Mouse (Mus musculus): ENCODE measurements at regions not wholly inside any gene's neighbourhood (a gene's known extent, or its start where the extent isn't known, plus 50 kb on each side); places are given as distances from the start of the nearest gene placed in this dataset.

DNA sequence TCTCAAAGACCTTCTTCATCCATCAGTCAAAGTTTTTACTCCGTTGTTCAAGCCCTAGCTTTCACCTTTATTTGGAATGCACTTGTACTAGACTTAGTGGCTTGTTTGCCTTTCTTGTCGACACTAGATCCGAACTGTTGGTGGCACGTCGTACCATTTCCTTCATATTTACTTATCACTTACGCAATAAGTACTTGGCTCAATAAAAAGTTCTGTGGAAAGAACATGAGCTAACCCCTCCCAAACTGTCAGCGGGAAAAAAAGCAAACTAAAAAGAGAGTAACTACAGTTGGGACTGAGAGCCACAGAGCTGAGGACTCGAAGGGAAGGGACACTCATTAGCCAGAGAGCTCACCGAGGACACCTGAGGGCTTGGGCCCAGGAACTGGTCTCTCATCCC lies 202.8 kb downstream of the Gm19410 start:
- ATAC-seq (replicated peaks; ENCODE audit: low FRiP score): no peak
- no peak overlapping the region for H3K4me3 ChIP-seq (ENCODE audit: low read depth, low read length)
- H3K36me3 ChIP-seq (ENCODE audit: control insufficient read depth, insufficient read depth, low read length): no peaks in the 10 kb centered on the region
- no peak overlapping the region for H3K9ac ChIP-seq (ENCODE audit: low read depth, low read length)
- no peak overlapping the region for H3K4me2 ChIP-seq
- no peaks in the 10 kb centered on the region for H3K4me1 ChIP-seq (replicated peaks; ENCODE audit: control insufficient read depth, insufficient read depth, low read length)
- H3K27ac ChIP-seq (ENCODE audit: low read depth, low read length): no peak overlapping the region
- 73% methylated on average over 9 of the region's 9 CpGs for WGBS
- DNase-seq (ENCODE audit: low spot score): no peak
- no peaks in the 10 kb centered on the region for H3K27me3 ChIP-seq (replicated peaks; ENCODE audit: control insufficient read depth, insufficient read depth, low read length)
- no peaks in the 10 kb centered on the region for H3K9me3 ChIP-seq (ENCODE audit: control insufficient read depth, low read length)

DNA sequence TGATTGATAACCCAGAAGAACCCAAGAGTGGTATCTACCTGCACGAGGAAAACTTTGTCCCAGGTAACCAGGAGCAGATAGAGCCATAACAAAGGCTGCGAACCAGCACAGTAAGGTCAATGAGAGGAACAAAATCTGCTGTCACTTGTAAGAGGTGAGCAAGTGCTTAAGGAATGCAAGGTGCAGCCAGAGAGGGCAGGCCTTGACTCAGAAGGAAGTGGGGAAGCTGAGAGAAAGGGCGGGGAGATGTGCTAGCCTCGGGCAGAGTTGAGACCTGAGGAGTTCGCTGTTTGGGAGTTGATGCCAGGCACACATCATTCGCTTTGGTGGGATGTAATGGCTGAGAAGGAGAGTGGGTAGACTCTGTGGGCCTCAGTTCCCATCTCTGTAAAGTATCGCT lies 205.5 kb downstream of the Gm19410 start:
- Histone ChIP-seq H3K27me3 (replicated peaks; ENCODE audit: control insufficient read depth, insufficient read depth, low read length) (no peaks in the 10 kb centered on the region), H3K4me1 (replicated peaks; ENCODE audit: control insufficient read depth, insufficient read depth, low read length) (no peaks in the 10 kb centered on the region), H3K9ac (ENCODE audit: low read depth, low read length) (no peak overlapping the region), H3K36me3 (ENCODE audit: control insufficient read depth, insufficient read depth, low read length) (no peaks in the 10 kb centered on the region), H3K4me3 (ENCODE audit: low read depth, low read length) (no peak overlapping the region), H3K4me2 (no peak overlapping the region), H3K9me3 (ENCODE audit: control insufficient read depth, low read length) (no peaks in the 10 kb centered on the region), H3K27ac (ENCODE audit: low read depth, low read length) (no peak overlapping the region)
- WGBS: 81% methylated on average over 7 of the region's 7 CpGs
- DNase-seq (ENCODE audit: low spot score) (no peak), ATAC-seq (replicated peaks; ENCODE audit: low FRiP score) (no peak)

DNA sequence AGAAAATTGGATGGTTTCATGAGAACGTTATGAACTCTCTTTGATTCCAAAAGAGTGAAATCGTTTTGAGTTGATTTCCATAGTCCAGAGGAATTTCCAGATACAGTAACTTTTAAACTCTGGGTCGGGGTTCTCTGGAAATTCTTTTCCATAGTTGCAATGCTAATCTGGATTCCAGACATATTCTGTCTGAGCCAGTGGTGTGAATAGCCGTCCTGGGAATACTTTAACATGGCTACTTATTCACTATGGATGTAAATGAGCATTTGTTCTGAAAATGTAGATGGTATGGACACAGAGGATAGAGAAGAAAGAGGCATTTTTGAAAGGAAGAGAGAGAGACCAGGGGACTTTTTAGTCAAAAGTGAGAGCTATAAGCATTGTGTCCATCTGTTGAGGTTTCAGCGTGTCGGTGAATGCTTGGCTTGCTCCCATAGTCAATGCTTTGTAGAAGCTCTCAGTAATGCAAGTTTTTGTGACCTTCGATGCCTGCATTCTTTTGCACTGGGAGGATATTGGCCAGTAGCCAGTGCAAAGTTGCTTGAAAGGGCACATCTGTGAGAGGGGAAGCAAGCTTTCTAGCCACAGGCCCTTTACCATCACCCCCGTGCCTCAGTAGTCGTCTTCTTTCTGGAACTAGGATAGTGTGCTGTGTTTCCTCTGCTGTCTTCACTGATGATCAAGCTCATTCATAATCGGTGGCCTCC lies 208.9 kb downstream of the Gm19410 start:
- WGBS: 74% methylated on average over 10 of the region's 10 CpGs
- no peaks in the 10 kb centered on the region for H3K9me3 ChIP-seq (ENCODE audit: control insufficient read depth, low read length)

DNA sequence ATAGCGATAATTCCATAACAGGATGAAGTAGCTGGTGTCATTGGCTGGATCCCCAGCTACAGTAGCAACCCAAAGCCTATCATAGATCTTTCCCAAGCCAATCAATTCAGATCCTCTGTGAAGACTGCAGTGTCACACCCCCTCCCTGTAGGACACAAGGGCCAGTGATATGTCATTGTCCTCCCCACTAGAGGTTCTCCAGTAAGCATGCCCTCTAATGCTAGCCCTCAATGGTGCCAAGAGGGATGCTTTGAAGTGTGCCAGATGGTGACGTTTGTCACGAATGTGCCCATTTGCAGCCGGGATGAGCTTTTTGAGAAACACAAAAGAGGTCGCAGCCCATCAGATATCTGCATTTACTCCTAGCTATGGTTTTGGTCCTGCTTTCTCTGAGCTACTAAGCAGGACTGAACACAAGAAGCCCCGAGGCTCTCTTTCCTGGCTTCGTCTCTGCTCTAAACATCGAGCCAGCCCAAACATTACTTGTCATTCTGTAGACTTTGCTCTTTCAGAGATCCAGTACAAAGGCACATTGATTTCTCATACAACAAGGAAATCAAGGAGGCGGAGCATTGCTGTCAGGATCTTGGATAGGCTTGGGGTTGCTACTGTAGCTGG lies 214.2 kb downstream of the Gm19410 start:
- Histone ChIP-seq H3K4me3 (ENCODE audit: low read depth, low read length) (no peak overlapping the region), H3K27ac (ENCODE audit: low read depth, low read length) (no peak overlapping the region), H3K4me2 (no peak overlapping the region), H3K9me3 (ENCODE audit: control insufficient read depth, low read length) (no peaks in the 10 kb centered on the region), H3K9ac (ENCODE audit: low read depth, low read length) (no peak overlapping the region), H3K4me1 (replicated peaks; ENCODE audit: control insufficient read depth, insufficient read depth, low read length) (no peaks in the 10 kb centered on the region), H3K27me3 (replicated peaks; ENCODE audit: control insufficient read depth, insufficient read depth, low read length) (no peaks in the 10 kb centered on the region), H3K36me3 (ENCODE audit: control insufficient read depth, insufficient read depth, low read length) (no peaks in the 10 kb centered on the region)
- WGBS: 82% methylated on average over 9 of the region's 9 CpGs
- no peak for ATAC-seq (replicated peaks; ENCODE audit: low FRiP score)
- DNase-seq (ENCODE audit: low spot score): peak; percentile 15

More for the DNA sequence above, 208.9 kb downstream of the Gm19410 start:
- H3K4me3 ChIP-seq (ENCODE audit: low read depth, low read length): no peak overlapping the region
- H3K36me3 ChIP-seq (ENCODE audit: control insufficient read depth, insufficient read depth, low read length): no peaks in the 10 kb centered on the region
- no peak overlapping the region for H3K9ac ChIP-seq (ENCODE audit: low read depth, low read length)
- no peak overlapping the region for H3K27ac ChIP-seq (ENCODE audit: low read depth, low read length)
- H3K27me3 ChIP-seq (replicated peaks; ENCODE audit: control insufficient read depth, insufficient read depth, low read length): no peaks in the 10 kb centered on the region
- H3K4me1 ChIP-seq (replicated peaks; ENCODE audit: control insufficient read depth, insufficient read depth, low read length): no peaks in the 10 kb centered on the region
- ATAC-seq (replicated peaks; ENCODE audit: low FRiP score): no peak
- DNase-seq (ENCODE audit: low spot score): no peak
- no peak overlapping the region for H3K4me2 ChIP-seq

DNA sequence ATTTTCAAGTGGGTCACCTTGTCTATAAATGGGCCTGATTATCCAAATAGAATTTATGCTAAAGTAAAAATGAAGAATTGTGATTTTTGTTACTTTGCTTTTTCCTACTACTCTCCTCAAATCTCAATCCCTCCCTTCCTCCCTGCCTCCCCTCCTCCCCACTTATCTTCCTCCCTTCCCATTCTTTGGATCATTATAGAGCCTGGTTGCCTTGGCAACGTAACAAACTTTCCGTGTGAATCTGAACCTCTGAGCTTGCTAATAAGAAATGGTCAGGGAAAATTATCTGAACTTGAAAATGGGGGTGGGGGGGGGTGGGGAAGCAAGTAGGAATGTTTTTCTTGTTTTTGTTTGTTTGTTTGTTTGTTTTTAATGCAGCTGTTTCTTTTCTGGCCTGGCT lies 217.5 kb downstream of the Gm19410 start:
- Histone ChIP-seq H3K4me1 (replicated peaks; ENCODE audit: control insufficient read depth, insufficient read depth, low read length) (no peaks in the 10 kb centered on the region), H3K9ac (ENCODE audit: low read depth, low read length) (no peak overlapping the region), H3K27me3 (replicated peaks; ENCODE audit: control insufficient read depth, insufficient read depth, low read length) (no peaks in the 10 kb centered on the region), H3K4me2 (no peak overlapping the region), H3K9me3 (ENCODE audit: control insufficient read depth, low read length) (no peaks in the 10 kb centered on the region), H3K36me3 (ENCODE audit: control insufficient read depth, insufficient read depth, low read length) (no peaks in the 10 kb centered on the region), H3K4me3 (ENCODE audit: low read depth, low read length) (no peak overlapping the region), H3K27ac (ENCODE audit: low read depth, low read length) (no peak overlapping the region)
- no peak for ATAC-seq (replicated peaks; ENCODE audit: low FRiP score)
- DNase-seq (ENCODE audit: low spot score): no peak
- 73% methylated on average over 2 of the region's 2 CpGs for whole genome bisulfite sequencing

DNA sequence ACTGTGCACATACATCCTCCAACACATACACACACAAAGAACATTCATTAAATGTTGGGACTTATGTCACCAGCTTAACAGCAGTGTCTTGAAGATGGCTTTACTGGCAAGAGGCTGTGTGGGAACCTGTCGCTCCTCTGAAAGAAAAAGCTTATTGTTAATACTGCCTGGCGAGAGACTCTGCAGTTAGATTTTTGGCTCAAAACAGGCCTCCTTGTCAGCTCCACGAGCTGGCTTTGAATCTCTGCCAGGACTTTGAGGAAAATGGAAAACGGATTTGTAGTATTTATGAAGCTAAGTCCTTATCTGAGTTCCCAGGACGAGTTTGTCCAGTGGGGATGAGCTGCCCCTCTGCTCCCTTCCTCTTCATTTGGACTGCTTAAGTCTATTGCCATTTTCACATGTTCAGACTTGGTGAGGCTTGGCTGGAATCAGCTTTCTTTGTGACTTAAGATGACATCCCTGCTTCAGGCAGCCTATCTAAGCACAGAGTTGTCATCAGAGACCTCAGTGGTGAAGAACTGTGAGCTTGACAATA lies 219.6 kb downstream of the Gm19410 start:
- no peak overlapping the region for H3K4me3 ChIP-seq (ENCODE audit: low read depth, low read length)
- 57% methylated on average over 5 of the region's 5 CpGs for WGBS
- H3K27ac ChIP-seq (ENCODE audit: low read depth, low read length): no peak overlapping the region
- no peak overlapping the region for H3K4me2 ChIP-seq
- H3K27me3 ChIP-seq (replicated peaks; ENCODE audit: control insufficient read depth, insufficient read depth, low read length): no peaks in the 10 kb centered on the region
- no peak for ATAC-seq (replicated peaks; ENCODE audit: low FRiP score)
- H3K36me3 ChIP-seq (ENCODE audit: control insufficient read depth, insufficient read depth, low read length): no peaks in the 10 kb centered on the region
- DNase-seq (ENCODE audit: low spot score): no peak
- no peak overlapping the region for H3K9ac ChIP-seq (ENCODE audit: low read depth, low read length)
- H3K9me3 ChIP-seq (ENCODE audit: control insufficient read depth, low read length): no peaks in the 10 kb centered on the region
- no peaks in the 10 kb centered on the region for H3K4me1 ChIP-seq (replicated peaks; ENCODE audit: control insufficient read depth, insufficient read depth, low read length)

DNA sequence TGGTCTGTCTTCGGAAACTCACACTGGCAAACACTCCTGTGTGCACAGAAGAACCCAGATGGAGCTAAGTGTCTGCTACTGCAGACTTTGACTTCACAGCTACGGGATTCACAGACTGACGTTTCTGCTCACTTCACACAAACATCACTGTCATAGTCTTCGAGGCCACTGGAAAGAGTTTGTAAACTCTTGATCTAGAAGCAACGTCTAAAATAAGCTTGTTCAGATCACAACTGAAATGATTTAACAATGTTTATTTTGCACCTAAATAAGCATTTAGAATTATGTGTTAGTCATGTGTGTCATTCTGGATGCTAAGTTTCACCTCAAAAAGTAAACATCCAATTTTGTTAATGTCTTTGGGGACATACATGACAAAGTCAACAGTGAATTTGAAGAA lies 221.7 kb downstream of the Gm19410 start:
- H3K9ac ChIP-seq (ENCODE audit: low read depth, low read length): no peak overlapping the region
- no peak overlapping the region for H3K27ac ChIP-seq (ENCODE audit: low read depth, low read length)
- H3K4me1 ChIP-seq (replicated peaks; ENCODE audit: control insufficient read depth, insufficient read depth, low read length): no peaks in the 10 kb centered on the region
- H3K4me2 ChIP-seq: no peak overlapping the region
- no peak for DNase-seq (ENCODE audit: low spot score)
- H3K4me3 ChIP-seq (ENCODE audit: low read depth, low read length): no peak overlapping the region
- H3K36me3 ChIP-seq (ENCODE audit: control insufficient read depth, insufficient read depth, low read length): no peaks in the 10 kb centered on the region
- H3K9me3 ChIP-seq (ENCODE audit: control insufficient read depth, low read length): no peaks in the 10 kb centered on the region
- no peaks in the 10 kb centered on the region for H3K27me3 ChIP-seq (replicated peaks; ENCODE audit: control insufficient read depth, insufficient read depth, low read length)
- ATAC-seq (replicated peaks; ENCODE audit: low FRiP score): no peak
- 68% methylated on average over 5 of the region's 5 CpGs for whole genome bisulfite sequencing

DNA sequence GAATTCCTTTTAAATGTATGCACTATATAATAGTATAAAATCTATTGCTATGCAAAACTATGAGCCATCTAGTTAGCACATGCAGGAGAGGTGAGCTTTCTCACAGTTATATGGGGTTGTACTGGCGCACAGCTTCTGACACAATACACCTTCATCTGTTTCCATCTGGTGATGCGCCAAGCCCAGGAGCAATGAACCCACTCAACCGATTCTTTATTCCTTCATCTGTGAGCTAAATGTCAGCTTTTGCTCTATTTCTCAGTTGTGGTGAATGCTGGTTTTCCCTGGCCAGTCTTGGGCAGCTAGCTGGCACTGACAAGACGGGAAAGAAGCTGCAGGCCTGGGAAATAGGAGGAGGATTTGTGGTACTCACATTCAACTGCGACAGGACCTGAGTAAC lies 225.4 kb downstream of the Gm19410 start:
- WGBS: 90% methylated on average over 5 of the region's 5 CpGs
- no peak for ATAC-seq (replicated peaks; ENCODE audit: low FRiP score)

More for the DNA sequence above, 225.4 kb downstream of the Gm19410 start:
- Histone ChIP-seq H3K9me3 (ENCODE audit: control insufficient read depth, low read length) (no peaks in the 10 kb centered on the region), H3K4me3 (ENCODE audit: low read depth, low read length) (no peak overlapping the region), H3K36me3 (ENCODE audit: control insufficient read depth, insufficient read depth, low read length) (no peaks in the 10 kb centered on the region), H3K4me2 (no peak overlapping the region), H3K27ac (ENCODE audit: low read depth, low read length) (no peak overlapping the region), H3K9ac (ENCODE audit: low read depth, low read length) (no peak overlapping the region), H3K4me1 (replicated peaks; ENCODE audit: control insufficient read depth, insufficient read depth, low read length) (no peaks in the 10 kb centered on the region), H3K27me3 (replicated peaks; ENCODE audit: control insufficient read depth, insufficient read depth, low read length) (no peaks in the 10 kb centered on the region)
- no peak for DNase-seq (ENCODE audit: low spot score)
